Mouse (Mus musculus) liver, postnatal 0 days (tissue): Measurements from ENCODE around the gene Il10rb. TPM values are rescaled to one million over a fixed set of nuclear protein-coding genes. Genes with fewer than 3 reads are reported as not detected.

Experiments used
- ATAC-seq: fragments of 200-750 bp; cut with Nextera tagmentation; 2 replicates; pipeline ENCODE4 v1.8.0; 2017; ENCODE audit warnings: mild to moderate bottlenecking, moderate library complexity
- DNase-seq: peaks from one replicate; pipeline ENCODE4 v3.0.0-alpha.2; 2016
- H3K27ac ChIP-seq: fragments of 300-500 bp; sonication (generic); 2 replicates; pipeline ENCODE4 v1.5.1; 2014; ENCODE audit warnings: antibody characterized with exemption, moderate library complexity, mild to moderate bottlenecking, low read depth
- H3K27me3 ChIP-seq: fragments of 300-500 bp; sonication (generic); 2 replicates; pipeline ENCODE4 v1.6.1; 2014; ENCODE audit warnings: low read length, control low read depth, mixed read lengths; ENCODE audit not compliant: insufficient read depth
- H3K36me3 ChIP-seq: fragments of 300-500 bp; sonication (generic); replicated peaks from 2 replicates; pipeline ENCODE4 v1.6.1; 2014; ENCODE audit warnings: mild to moderate bottlenecking, control low read depth, low read length, moderate library complexity, mixed read lengths; ENCODE audit not compliant: insufficient read depth
- H3K4me1 ChIP-seq: fragments of 300-500 bp; sonication (generic); 2 replicates; pipeline ENCODE4 v1.6.1; 2014; ENCODE audit warnings: antibody characterized with exemption, mild to moderate bottlenecking, control low read depth; ENCODE audit not compliant: insufficient read depth
- H3K4me2 ChIP-seq: fragments of 300-500 bp; sonication (generic); 2 replicates; pipeline ENCODE4 v1.6.1; 2014; ENCODE audit warnings: low read depth, mild to moderate bottlenecking, low read length, moderate library complexity, mixed read lengths
- H3K4me3 ChIP-seq: fragments of 300-500 bp; sonication (generic); 2 replicates; pipeline ENCODE4 v1.5.1; 2014; ENCODE audit warnings: low read depth, low read length
- H3K9ac ChIP-seq: fragments of 300-500 bp; sonication (generic); replicated peaks from 2 replicates; pipeline ENCODE4 v1.6.1; 2014; ENCODE audit warnings: mild to moderate bottlenecking, moderate library complexity
- H3K9me3 ChIP-seq: fragments of 300-500 bp; sonication (generic); 2 replicates; pipeline ENCODE4 v1.6.1; 2016; ENCODE audit warnings: mild to moderate bottlenecking, control low read depth, low read length, mixed read lengths
- CTCF ChIP-seq: sonication (generic); IDR thresholded peaks from 2 replicates; pipeline ENCODE4 v1.5.1; 2016; ENCODE audit warnings: antibody characterized with exemption, low read depth
- EP300 ChIP-seq: IDR thresholded peaks from 2 replicates; pipeline ENCODE4 v1.6.1; 2016; ENCODE audit warnings: antibody characterized with exemption, low read depth, mild to moderate bottlenecking
- WGBS: fragments of 180-500 bp; shearing (Covaris S2); extraction: QIAGEN DNeasy Blood & Tissue Kit; methylation state at CpG from one replicate; pipeline ENCODE4 v1.1.7; 2014; ENCODE audit not compliant: insufficient replicate concordance; 5-methylcytosine and 5-hydroxymethylcytosine counted together
- polyA plus RNA-seq: library from polyadenylated mRNA; unstranded; fragments of >200 nt; fragmentation: Nextera tagmentation; extraction: Ambion mirVana; gene quantifications from 2 replicates; pipeline ENCODE4 v1.2.1, GENCODE M21; 2015

Il10rb gene
- polyA plus RNA-seq, 1 experiment from 2014 or later: 26.4 TPM

- ATAC-seq (peak; percentile 46), DNase-seq (peak; percentile 52)
- WGBS: 10% methylated on average over 13 of the region's 13 CpGs
- H3K4me3 ChIP-seq: peak overlapping the region; percentile 100
- peaks cover 33% of the 10 kb centered on the region for H3K4me1 ChIP-seq
- no peaks in the 10 kb centered on the region for H3K9me3 ChIP-seq
- peak overlapping the region; percentile 100 for H3K27ac ChIP-seq
- peak overlapping the region; percentile 70 for H3K4me2 ChIP-seq
- TF ChIP-seq CTCF (no peak), EP300 (no peak)
- peaks cover 23% of the 10 kb centered on the region for H3K36me3 ChIP-seq
- H3K9ac ChIP-seq: peak overlapping the region; percentile 100
- no peaks in the 10 kb centered on the region for H3K27me3 ChIP-seq
Observed at GRCm38 (mm10) chr16:91373473-91374252, 32.3 kb upstream of the Il10rb start.

- Histone ChIP-seq H3K36me3 (peaks cover 23% of the 10 kb centered on the region), H3K9ac (peak overlapping the region; percentile 100), H3K27me3 (no peaks in the 10 kb centered on the region), H3K27ac (peak overlapping the region; percentile 100), H3K4me2 (peak overlapping the region; percentile 70), H3K9me3 (no peaks in the 10 kb centered on the region), H3K4me3 (peak overlapping the region; percentile 100), H3K4me1 (peaks cover 39% of the 10 kb centered on the region)
- ATAC-seq: no peak
- 19% methylated on average over 3 of the region's 3 CpGs for WGBS
- TF ChIP-seq EP300 (no peak), CTCF (no peak)
- DNase-seq: peak; percentile 11
Observed at GRCm38 (mm10) chr16:91374253-91374634, 31.7 kb upstream of the Il10rb start.

DNA sequence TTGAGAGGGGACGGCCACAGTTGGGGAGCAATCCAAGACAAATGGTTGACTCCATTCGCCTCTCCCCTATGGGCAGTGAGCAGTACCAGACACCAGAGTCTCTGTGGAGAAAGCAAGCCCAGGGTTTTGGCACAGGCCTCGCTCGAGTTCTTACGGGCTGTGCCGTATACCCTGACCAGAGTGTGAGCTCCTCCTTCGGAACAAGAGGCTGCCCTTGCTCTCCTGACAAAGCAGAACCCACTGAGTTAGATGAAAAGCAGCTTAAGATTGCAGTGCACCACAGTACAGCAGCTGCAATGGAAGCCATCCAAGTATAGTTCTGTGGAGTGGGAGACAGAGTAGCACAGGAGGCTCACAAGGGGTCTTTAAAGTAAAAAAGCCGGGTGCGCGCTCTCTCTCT, 29.3 kb upstream of the Il10rb start:
- no peak for TF ChIP-seq CTCF
- TF ChIP-seq EP300: no peak
- Histone ChIP-seq H3K4me2 (no peak overlapping the region), H3K4me1 (peaks cover 47% of the 10 kb centered on the region), H3K4me3 (no peak overlapping the region), H3K27me3 (no peaks in the 10 kb centered on the region), H3K9ac (no peak overlapping the region), H3K36me3 (peaks cover 29% of the 10 kb centered on the region), H3K27ac (no peak overlapping the region), H3K9me3 (no peaks in the 10 kb centered on the region)
- WGBS: 92% methylated on average over 10 of the region's 10 CpGs
- DNase-seq: no peak
- no peak for ATAC-seq

- peaks cover 41% of the 10 kb centered on the region for H3K36me3 ChIP-seq
Observed at GRCm38 (mm10) chr16:91378431-91378986, 27.5 kb upstream of the Il10rb start.

DNA sequence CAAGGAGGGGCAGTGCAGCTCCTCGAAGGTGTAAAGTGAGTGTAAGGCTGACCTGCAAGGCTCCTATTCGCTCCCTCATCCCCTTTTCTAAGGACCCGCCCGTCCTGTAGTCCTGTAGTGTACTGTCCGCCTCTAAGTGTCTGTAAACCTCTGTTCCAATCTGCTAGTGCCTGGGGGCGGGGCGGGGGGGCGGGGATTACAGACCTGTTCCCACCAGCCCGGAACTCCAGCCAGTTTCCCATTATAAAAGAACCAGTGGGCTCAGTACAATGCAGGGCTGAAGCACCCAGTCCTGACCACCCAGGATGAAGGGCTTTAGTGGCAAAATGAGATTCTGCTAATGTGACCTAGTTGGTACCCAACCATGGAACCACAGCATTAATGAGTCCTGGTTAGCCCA, 27.0 kb upstream of the Il10rb start:
- ATAC-seq (peak; percentile 39), DNase-seq (no peak)
- H3K36me3 ChIP-seq: peaks cover 46% of the 10 kb centered on the region
- H3K4me1 ChIP-seq: peaks cover 47% of the 10 kb centered on the region
- H3K4me3 ChIP-seq: no peak overlapping the region
- peak overlapping the region; percentile 74 for H3K27ac ChIP-seq
- TF ChIP-seq EP300 (no peak), CTCF (no peak)
- no peaks in the 10 kb centered on the region for H3K27me3 ChIP-seq
- H3K4me2 ChIP-seq: peak overlapping the region; percentile 34
- 62% methylated on average over 9 of the region's 9 CpGs for WGBS
- H3K9ac ChIP-seq: no peak overlapping the region
- H3K9me3 ChIP-seq: no peaks in the 10 kb centered on the region

More at GRCm38 (mm10) chr16:91378431-91378986, 27.5 kb upstream of the Il10rb start:
- H3K4me2 ChIP-seq: peak overlapping the region; percentile 34
- no peak overlapping the region for H3K9ac ChIP-seq
- H3K4me1 ChIP-seq: peaks cover 47% of the 10 kb centered on the region
- no peak overlapping the region for H3K4me3 ChIP-seq
- H3K27me3 ChIP-seq: no peaks in the 10 kb centered on the region
- TF ChIP-seq EP300 (no peak), CTCF (no peak)
- no peak for DNase-seq
- ATAC-seq: no peak
- 68% methylated on average over 17 of the region's 17 CpGs for WGBS
- H3K27ac ChIP-seq: peak overlapping the region; percentile 74
- H3K9me3 ChIP-seq: no peaks in the 10 kb centered on the region

GRCm38 (mm10) chr16:91379412-91379811, 26.6 kb upstream of the Il10rb start:
- Histone ChIP-seq H3K9ac (no peak overlapping the region), H3K4me2 (peak overlapping the region; percentile 34; the same call in 1 of the 2 replicates), H3K27me3 (no peaks in the 10 kb centered on the region), H3K27ac (peak overlapping the region; percentile 74), H3K36me3 (peaks cover 50% of the 10 kb centered on the region), H3K4me3 (no peak overlapping the region), H3K4me1 (peaks cover 45% of the 10 kb centered on the region), H3K9me3 (no peaks in the 10 kb centered on the region)
- WGBS: 78% methylated on average over 3 of the region's 3 CpGs
- ATAC-seq: 0 out of 2 replicates have a peak, but pooled peaks have one; percentile 5
- no peak for DNase-seq
- TF ChIP-seq EP300 (no peak), CTCF (no peak)
